Mouse (Mus musculus) kidney, adult 2 months (tissue): Measurements from ENCODE around the gene Doc2b.

Experiments
- CTCF ChIP-seq: fragments of 200-500 bp; conservative IDR thresholded peaks from 2 replicates; pipeline ENCODE4 v1.5.1; 2011; ENCODE audit warnings: low read depth, mild to moderate bottlenecking, control low read depth, low read length, moderate library complexity, mixed read lengths; ENCODE audit not compliant: insufficient read depth, insufficient read length
- POLR2A ChIP-seq: fragments of 200-500 bp; IDR thresholded peaks from one replicate; pipeline ENCODE4 v1.6.1; 2011; ENCODE audit warnings: low read depth, low read length, control low read depth

GRCm38 (mm10) chr11:75838861-75839426, 43.1 kb upstream of the Doc2b start:
- TF ChIP-seq CTCF = no peak
- no peak for TF ChIP-seq POLR2A
